Mouse (Mus musculus) thymus, adult 2 months (tissue): ENCODE results near the gene Rccd1. TPM values are rescaled to one million over a fixed set of nuclear protein-coding genes. Genes with fewer than 3 reads are reported as not detected.

Source experiments
- DNase-seq: peaks from one replicate; pipeline ENCODE4 v3.0.0; 2021
- H3K27ac ChIP-seq: fragments of 200-500 bp; 2 replicates; pipeline ENCODE4 v1.5.1; 2012; ENCODE audit warnings: low read length, control low read depth; ENCODE audit not compliant: control insufficient read depth, insufficient read depth
- H3K27me3 ChIP-seq: fragments of 200-500 bp; 2 replicates; pipeline ENCODE4 v1.6.1; 2012; ENCODE audit warnings: mild to moderate bottlenecking, low read length, moderate library complexity, mixed read lengths; ENCODE audit not compliant: control insufficient read depth, insufficient read depth
- H3K36me3 ChIP-seq: fragments of 200-500 bp; 2 replicates; pipeline ENCODE4 v1.6.1; 2012; ENCODE audit warnings: mild to moderate bottlenecking, low read length, moderate library complexity; ENCODE audit not compliant: control insufficient read depth, insufficient read depth
- H3K4me1 ChIP-seq: fragments of 200-500 bp; replicated peaks from 2 replicates; pipeline ENCODE4 v1.6.1; 2012; ENCODE audit warnings: low read length; ENCODE audit not compliant: control insufficient read depth, insufficient read depth
- H3K4me3 ChIP-seq: fragments of 200-500 bp; 2 replicates; pipeline ENCODE4 v1.5.1; 2012; ENCODE audit warnings: mild to moderate bottlenecking, low read length, control low read depth, moderate library complexity; ENCODE audit not compliant: control insufficient read depth, insufficient read depth
- CTCF ChIP-seq: fragments of 200-500 bp; IDR thresholded peaks from 2 replicates; pipeline ENCODE4 v1.5.1; 2012; ENCODE audit warnings: mild to moderate bottlenecking, control low read depth, low read length, moderate library complexity, borderline replicate concordance; ENCODE audit not compliant: control insufficient read depth, poor library complexity, insufficient read depth; ENCODE audit errors: extremely low read depth
- POLR2A ChIP-seq: fragments of 200-500 bp; IDR thresholded peaks from 2 replicates; pipeline ENCODE4 v1.6.1; 2012; ENCODE audit warnings: mild to moderate bottlenecking, low read length, control low read depth, moderate library complexity; ENCODE audit not compliant: control insufficient read depth, poor library complexity, insufficient read depth; ENCODE audit errors: extremely low read depth
- WGBS: fragments of 180-500 bp; shearing (Covaris S2); methylation state at CpG from one replicate; pipeline ENCODE4 v1.1.7; 2018; 5-methylcytosine and 5-hydroxymethylcytosine counted together
- polyA plus RNA-seq: library from polyadenylated mRNA; depleted of rRNA; stranded (reverse); fragments of >200 nt; gene quantifications from 2 replicates; pipeline ENCODE4 v1.2.3, GENCODE M21; 2012

Rccd1 gene
- polyA plus RNA-seq, 1 experiment = 20.4 TPM

- TF ChIP-seq POLR2A (no peak), CTCF (no peak)
- WGBS = 5% methylated on average over 3 of the region's 3 CpGs
- no peaks in the 10 kb centered on the region for H3K4me1 ChIP-seq
- H3K36me3 ChIP-seq = peaks cover 48% of the 10 kb centered on the region
- no peak overlapping the region for H3K4me3 ChIP-seq
- no peak overlapping the region for H3K27ac ChIP-seq
- no peaks in the 10 kb centered on the region for H3K27me3 ChIP-seq
- no peak for DNase-seq
Measured at GRCm38 (mm10) chr7:80360435-80360834, 36.2 kb upstream of the Rccd1 start.

DNA sequence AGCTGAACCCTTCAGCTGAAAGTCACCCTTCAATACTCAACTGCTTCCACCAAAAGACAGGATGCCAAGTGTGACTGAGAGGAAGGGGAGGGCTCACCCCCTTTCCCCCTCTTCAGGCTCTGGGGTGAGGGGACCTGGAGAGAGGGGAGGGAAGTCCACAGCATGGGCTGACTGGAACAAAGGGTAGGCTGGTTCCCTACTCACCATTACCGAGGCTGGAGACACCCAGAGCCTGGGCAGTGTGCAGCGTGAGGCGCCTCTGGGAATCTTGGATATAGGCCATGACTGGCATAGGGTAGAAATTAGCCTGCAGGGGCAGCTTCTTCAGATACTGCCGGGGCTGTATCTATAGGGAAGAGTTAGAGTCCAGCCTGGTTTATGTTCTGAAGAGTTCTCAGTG lies 33.8 kb upstream of the Rccd1 start:
- Histone ChIP-seq H3K4me3 (no peak overlapping the region), H3K27me3 (no peaks in the 10 kb centered on the region), H3K27ac (no peak overlapping the region), H3K36me3 (peaks cover 47% of the 10 kb centered on the region), H3K4me1 (no peaks in the 10 kb centered on the region)
- TF ChIP-seq POLR2A (no peak), CTCF (no peak)
- no peak for DNase-seq
- WGBS = 92% methylated on average over 4 of the region's 4 CpGs

- TF ChIP-seq CTCF = no peak
- TF ChIP-seq POLR2A = no peak
- Histone ChIP-seq H3K27ac (no peak overlapping the region), H3K4me3 (no peak overlapping the region), H3K4me1 (no peaks in the 10 kb centered on the region), H3K27me3 (no peaks in the 10 kb centered on the region), H3K36me3 (peaks cover 42% of the 10 kb centered on the region)
- DNase-seq = no peak
- 92% methylated on average over 8 of the region's 8 CpGs for WGBS
Measured at GRCm38 (mm10) chr7:80357156-80357555, 32.9 kb upstream of the Rccd1 start.

DNA sequence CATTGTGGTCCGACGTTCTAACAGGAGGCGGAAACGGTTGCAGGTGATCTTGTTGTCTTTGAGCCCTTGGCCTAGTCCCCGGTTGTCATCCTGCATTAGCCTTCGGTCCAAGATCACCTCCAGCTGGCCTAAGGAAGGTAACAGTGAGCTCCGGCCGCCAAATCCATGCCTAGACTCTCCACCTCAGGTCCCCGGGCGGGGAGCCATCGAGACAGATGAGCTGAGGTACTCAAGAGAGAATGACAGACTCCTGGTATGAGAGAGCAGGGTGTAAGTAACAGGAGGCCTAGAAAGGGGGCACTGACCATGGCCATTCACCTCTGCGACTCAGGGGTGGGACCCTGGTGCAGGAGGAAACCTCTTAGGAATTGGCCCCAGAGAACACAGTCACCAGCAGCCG lies 32.1 kb upstream of the Rccd1 start:
- TF ChIP-seq POLR2A (no peak), CTCF (no peak)
- no peak overlapping the region for H3K4me3 ChIP-seq
- 93% methylated on average over 13 of the region's 13 CpGs for WGBS
- no peaks in the 10 kb centered on the region for H3K4me1 ChIP-seq
- H3K27me3 ChIP-seq = no peaks in the 10 kb centered on the region
- H3K27ac ChIP-seq = no peak overlapping the region
- H3K36me3 ChIP-seq = peaks cover 38% of the 10 kb centered on the region
- no peak for DNase-seq

DNA sequence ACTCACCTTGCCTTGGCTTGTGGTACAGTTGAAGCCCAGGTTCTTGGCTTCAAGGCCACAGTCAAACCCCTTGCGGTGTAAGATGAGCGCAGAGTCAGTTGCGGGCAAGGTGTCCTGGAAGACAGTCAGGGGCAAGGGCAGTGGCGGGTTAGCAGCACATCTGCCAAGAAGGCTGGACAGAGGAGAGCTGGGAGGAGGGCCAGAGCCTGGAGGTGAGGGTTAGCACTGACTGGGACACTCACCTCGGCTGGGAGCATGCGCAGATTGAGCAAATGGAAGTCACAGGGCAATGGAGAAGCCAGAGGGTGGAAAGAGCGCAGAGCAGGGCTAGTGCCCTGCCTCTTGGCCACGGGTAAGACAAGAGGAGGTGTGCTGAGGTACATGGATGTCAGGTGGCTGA lies 28.7 kb upstream of the Rccd1 start:
- Histone ChIP-seq H3K27me3 (no peaks in the 10 kb centered on the region), H3K4me3 (no peak overlapping the region), H3K36me3 (peaks cover 28% of the 10 kb centered on the region), H3K27ac (no peak overlapping the region), H3K4me1 (no peaks in the 10 kb centered on the region)
- no peak for DNase-seq
- 97% methylated on average over 8 of the region's 8 CpGs for WGBS
- TF ChIP-seq CTCF (no peak), POLR2A (no peak)

DNA sequence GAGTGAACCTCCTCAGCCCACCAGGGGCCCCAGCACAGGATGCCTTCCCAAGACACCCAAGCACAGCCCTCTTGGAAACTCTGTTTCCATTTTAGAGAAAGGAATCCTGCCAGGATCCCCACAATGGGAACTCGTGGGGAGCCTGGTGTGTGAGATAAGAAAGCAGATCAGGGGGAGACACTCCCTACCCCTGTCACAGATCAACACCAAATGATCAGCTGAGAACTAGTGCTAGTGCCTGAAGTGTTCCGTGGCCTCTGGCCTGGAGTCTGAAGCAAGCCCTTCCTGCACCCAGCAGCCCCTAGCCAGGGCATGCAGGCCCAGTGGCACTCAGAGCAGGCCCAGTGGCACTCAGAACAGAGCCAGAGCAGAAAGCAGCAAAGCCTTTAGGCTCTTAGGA lies 26.6 kb upstream of the Rccd1 start:
- Histone ChIP-seq H3K4me3 (no peak overlapping the region), H3K27me3 (no peaks in the 10 kb centered on the region), H3K4me1 (no peaks in the 10 kb centered on the region), H3K27ac (no peak overlapping the region), H3K36me3 (peaks cover 26% of the 10 kb centered on the region)
- no peak for TF ChIP-seq POLR2A
- no peak for TF ChIP-seq CTCF
- WGBS = 95% methylated on average over 2 of the region's 2 CpGs
- DNase-seq = no peak
